Mouse (Mus musculus): ENCODE measurements around the gene Rdh16f2. TPM values are rescaled to one million over a fixed set of nuclear protein-coding genes. Genes with fewer than 3 reads are reported as not detected.

Gene Rdh16f2
- total RNA-seq (2023), result not detected

DNA sequence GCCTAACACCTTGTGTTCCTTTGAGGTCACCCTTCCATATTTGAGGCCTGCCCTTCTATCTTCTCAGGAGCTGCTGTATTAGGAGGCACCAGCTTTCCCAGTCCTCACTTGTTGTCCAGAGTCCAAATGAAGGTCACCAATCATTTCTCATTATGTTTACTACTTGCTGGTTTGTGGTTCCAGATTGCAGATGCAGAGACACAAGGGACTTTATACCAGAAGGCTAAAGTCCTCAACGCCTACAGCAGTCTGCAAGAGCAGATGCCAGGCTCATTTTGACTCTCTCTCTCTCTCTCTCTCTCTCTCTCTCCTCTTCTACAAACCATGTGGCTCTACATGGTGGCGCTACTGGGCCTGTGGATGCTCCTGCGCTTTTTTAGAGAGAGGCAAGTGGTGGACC is at the start of gene Rdh16f2:
Gene Rdh16f2 (plus strand): TSS at position 243 of the 400 bp plus-strand sequence.

GRCm38 (mm10) chr10:127849628-127850027 is 16.6 kb upstream of the Rdh16f2 start, which contains the start of gene Rdh19:
Gene Rdh19, plus strand, starts transcription at chr10:127849928.

GRCm38 (mm10) chr10:127888605-127889004 is 22.3 kb downstream of the Rdh16f2 start, which contains the start of gene Rdh7:
Gene Rdh7, minus strand, starts transcription at chr10:127888817.

GRCm38 (mm10) chr10:127898218-127898617 is 31.9 kb downstream of the Rdh16f2 start, which contains the start of gene Sdr9c7:
Gene Sdr9c7, plus strand, starts transcription at chr10:127898518.

Other genes starting within 250 kb of the Rdh16f2 start
- gene Lrp1, start 245.3 kb upstream of the Rdh16f2 start, total RNA-seq (2023), result 100 to 1,000 TPM in 1 of 2 experiments, 10 to 100 TPM in 1; 95.8 to 102 TPM
- gene Stat6, start 223.5 kb upstream of the Rdh16f2 start, total RNA-seq (2023), result 100 to 1,000 TPM; 185 to 200 TPM
- 10 to 100 TPM; 13.0 to 13.2 TPM for gene Nemp1, start 199.6 kb upstream of the Rdh16f2 start, total RNA-seq (2023)
- gene Nab2, start 197.9 kb upstream of the Rdh16f2 start, total RNA-seq (2023), result 1 to 10 TPM; 1.2 to 1.5 TPM
- under 1 TPM; 0.51 to 0.94 TPM for gene Myo1a, start 161.3 kb upstream of the Rdh16f2 start, total RNA-seq (2023)
- 1 to 10 TPM; 2.0 to 5.6 TPM for gene Tac2, start 142.0 kb upstream of the Rdh16f2 start, total RNA-seq (2023)
- 10 to 100 TPM; 14.4 to 17.2 TPM for gene Zbtb39, start 126.9 kb upstream of the Rdh16f2 start, total RNA-seq (2023)
- under 1 TPM in 1 of 2 experiments, not detected in 1; 0.22 TPM for gene Gpr182, start 114.7 kb upstream of the Rdh16f2 start, total RNA-seq (2023)
- under 1 TPM; 0.20 to 0.33 TPM for gene Rdh1, start 106.8 kb upstream of the Rdh16f2 start, total RNA-seq (2023)
- gene Rdh16f1, start 106.7 kb upstream of the Rdh16f2 start, total RNA-seq (2023), result under 1 TPM in 1 of 2 experiments, not detected in 1; 0.20 TPM
- under 1 TPM in 1 of 2 experiments, not detected in 1; 0.49 TPM for gene Rdh9, start 90.1 kb upstream of the Rdh16f2 start, total RNA-seq (2023)
- gene Rdh16, start 65.3 kb upstream of the Rdh16f2 start, total RNA-seq (2023), result under 1 TPM in 1 of 2 experiments, not detected in 1; 0.20 TPM
- gene Rdh19, start 16.5 kb upstream of the Rdh16f2 start, total RNA-seq (2023), result not detected
- not detected for gene Rdh7, start 22.3 kb downstream of the Rdh16f2 start, total RNA-seq (2023)
- gene Sdr9c7, start 32.0 kb downstream of the Rdh16f2 start, total RNA-seq (2023), result not detected
- not detected for gene Hsd17b6, start 141.1 kb downstream of the Rdh16f2 start, total RNA-seq (2023)
- gene Prim1, start 148.7 kb downstream of the Rdh16f2 start, total RNA-seq (2023), result 10 to 100 TPM; 21.7 to 35.1 TPM
- 100 to 1,000 TPM; 347 to 352 TPM for gene Naca, start 169.1 kb downstream of the Rdh16f2 start, total RNA-seq (2023)
- gene Ptges3, start 192.5 kb downstream of the Rdh16f2 start, total RNA-seq (2023), result 10 to 100 TPM; 69.1 to 74.1 TPM
- 100 to 1,000 TPM; 509 to 578 TPM for gene Atp5b, start 216.8 kb downstream of the Rdh16f2 start, total RNA-seq (2023)
- 10 to 100 TPM; 81.5 to 91.8 TPM for gene Baz2a, start 225.1 kb downstream of the Rdh16f2 start, total RNA-seq (2023)